Mouse (Mus musculus): ENCODE measurements at regions not wholly inside any gene's neighbourhood (a gene's known extent, or its start where the extent isn't known, plus 50 kb on each side); places are given as distances from the start of the nearest gene placed in this dataset.

- TF ChIP-seq CTCF (IDR thresholded peaks at IDR 0.05) (no peak), EP300 (IDR thresholded peaks at IDR 0.05) (no peak)
Measured at GRCm38 (mm10) chr7:123805650-123806049, 177.0 kb upstream of the Hs3st4 start.

All from lung, postnatal 0 days (tissue).